ENCODE assay signal across 10 mouse cellular contexts in genomic region chr10:61285271-61285670, GRCm38 (mm10). TPM values are rescaled to one million over a fixed set of nuclear protein-coding genes. Genes with fewer than 3 reads are reported as not detected.
A peak's percentile ranks its signal among the peaks of the same experiment; 100 is the strongest.
DNase-seq lines count a peak whose midpoint lies in the region; ATAC-seq and TF ChIP-seq lines count a peak whose summit lies in the region.
"Had no signal": no experiment of that assay in that cellular context is flagged by ENCODE, and none has a peak within 500 bp of the region (broad histone marks: within the 10 kb centered on the region; RNA-seq: fewer than 3 reads in every experiment).

No protein-coding gene starts in this region.

- TF ChIP-seq CTCF in liver, adult 2 months (IDR thresholded peaks at IDR 0.05; ENCODE audit: low read depth, low read length), result no peak
- TF ChIP-seq CTCF in liver, postnatal 0 days (IDR thresholded peaks at IDR 0.05; ENCODE audit: low read depth), result no peak

- no peaks in the 10 kb centered on the region for H3K27me3 ChIP-seq in liver, adult 2 months (ENCODE audit: control insufficient read depth, insufficient read depth, low read length)
- H3K27me3 ChIP-seq in liver, postnatal 0 days (ENCODE audit: insufficient read depth, low read length), result no peaks in the 10 kb centered on the region
- no peaks in the 10 kb centered on the region for H3K27me3 ChIP-seq in forebrain, embryonic 16.5 days (replicated peaks; ENCODE audit: control insufficient read depth, insufficient read depth, low read length)
- no peaks in the 10 kb centered on the region for H3K27me3 ChIP-seq in hindbrain, embryonic 12.5 days
- H3K27me3 ChIP-seq: forebrain, embryonic 13.5 days had no signal

- DNase-seq in liver, adult 2 months (ENCODE audit: extremely low read depth, low read depth, low spot score), result no peak
- DNase-seq in liver, postnatal 0 days, result no peak
- DNase-seq in cerebellum, postnatal 10 days, result peak; percentile 85 to 89
- DNase-seq in kidney, adult 11 months, result peak; percentile 45
- peak; percentile 90 for DNase-seq in skeletal muscle tissue, adult 2 months (ENCODE audit: low read depth, low spot score)
- no peak for DNase-seq in retina, embryonic 14.5 days (ENCODE audit: low spot score)

- no peaks in the 10 kb centered on the region for H3K79me2 ChIP-seq in liver, adult 2 months (ENCODE audit: control insufficient read depth, insufficient read depth, low read length)

- no peak overlapping the region for H3K9ac ChIP-seq in liver, adult 2 months (ENCODE audit: low read depth, low read length)
- no peak overlapping the region for H3K9ac ChIP-seq in liver, postnatal 0 days (replicated peaks)
- no peak overlapping the region for H3K9ac ChIP-seq in forebrain, embryonic 16.5 days (replicated peaks; ENCODE audit: low read depth, low read length)
- no peak overlapping the region for H3K9ac ChIP-seq in hindbrain, embryonic 12.5 days
- H3K9ac ChIP-seq: forebrain, embryonic 13.5 days had no signal

- no peak for TF ChIP-seq EP300 in liver, postnatal 0 days (IDR thresholded peaks at IDR 0.05; ENCODE audit: low read depth)

- no peak for TF ChIP-seq POLR2A in liver, adult 2 months (IDR thresholded peaks at IDR 0.05; ENCODE audit: extremely low read depth, insufficient read depth, low read length)

- H3K9me3 ChIP-seq in liver, postnatal 0 days (ENCODE audit: low read length), result no peaks in the 10 kb centered on the region
- no peaks in the 10 kb centered on the region for H3K9me3 ChIP-seq in forebrain, embryonic 16.5 days (ENCODE audit: control insufficient read depth, low read length)
- H3K9me3 ChIP-seq in hindbrain, embryonic 12.5 days (replicated peaks), result no peaks in the 10 kb centered on the region
- H3K9me3 ChIP-seq: forebrain, embryonic 13.5 days had no signal

- H3K36me3 ChIP-seq in liver, adult 2 months (ENCODE audit: control insufficient read depth, insufficient read depth, low read length), result no peaks in the 10 kb centered on the region
- no peaks in the 10 kb centered on the region for H3K36me3 ChIP-seq in liver, postnatal 0 days (replicated peaks; ENCODE audit: insufficient read depth, low read length)
- H3K36me3 ChIP-seq in forebrain, embryonic 16.5 days (ENCODE audit: control insufficient read depth, insufficient read depth), result no peaks in the 10 kb centered on the region
- H3K36me3 ChIP-seq in hindbrain, embryonic 12.5 days, result no peaks in the 10 kb centered on the region

- no peak for ATAC-seq in liver, postnatal 0 days
- no peak for ATAC-seq in forebrain, embryonic 16.5 days
- no peak for ATAC-seq in hindbrain, embryonic 12.5 days (ENCODE audit: low FRiP score)
- ATAC-seq: forebrain, embryonic 13.5 days had no signal

- no peak overlapping the region for H3K4me3 ChIP-seq in liver, adult 2 months (ENCODE audit: insufficient read depth, low read depth, low read length)
- no peak overlapping the region for H3K4me3 ChIP-seq in liver, postnatal 0 days (ENCODE audit: low read depth, low read length)
- H3K4me3 ChIP-seq in forebrain, embryonic 16.5 days (replicated peaks; ENCODE audit: low read length), result no peak overlapping the region
- no peak overlapping the region for H3K4me3 ChIP-seq in hindbrain, embryonic 12.5 days
- H3K4me3 ChIP-seq: forebrain, embryonic 13.5 days had no signal

- WGBS in liver, adult 2 months, result 69% methylated on average over 11 of the region's 11 CpGs
- WGBS in liver, postnatal 0 days (ENCODE audit: insufficient replicate concordance), result 67% methylated on average over 11 of the region's 11 CpGs
- 79% methylated on average over 11 of the region's 11 CpGs for WGBS in forebrain, embryonic 16.5 days
- 85% methylated on average over 11 of the region's 11 CpGs for WGBS in hindbrain, embryonic 12.5 days

- H3K4me1 ChIP-seq in liver, adult 2 months (ENCODE audit: control insufficient read depth, insufficient read depth, low read length), result peaks cover 6% of the 10 kb centered on the region; the same call in 1 of the 2 replicates
- H3K4me1 ChIP-seq in liver, postnatal 0 days (ENCODE audit: insufficient read depth), result no peaks in the 10 kb centered on the region
- no peaks in the 10 kb centered on the region for H3K4me1 ChIP-seq in forebrain, embryonic 16.5 days (replicated peaks; ENCODE audit: control insufficient read depth, insufficient read depth, low read length)
- no peaks in the 10 kb centered on the region for H3K4me1 ChIP-seq in hindbrain, embryonic 12.5 days
- H3K4me1 ChIP-seq: forebrain, embryonic 13.5 days had no signal

- 0 out of 2 replicates have a peak overlapping the region, but pooled peaks have one; percentile 11 for H3K27ac ChIP-seq in liver, adult 2 months (replicated peaks; ENCODE audit: insufficient read depth, low read depth, low read length)
- no peak overlapping the region for H3K27ac ChIP-seq in liver, postnatal 0 days (ENCODE audit: low read depth)
- no peak overlapping the region for H3K27ac ChIP-seq in forebrain, embryonic 16.5 days (ENCODE audit: low read length)
- H3K27ac ChIP-seq in hindbrain, embryonic 12.5 days, result no peak overlapping the region
- H3K27ac ChIP-seq: forebrain, embryonic 13.5 days had no signal

- no peak overlapping the region for H3K4me2 ChIP-seq in liver, postnatal 0 days (ENCODE audit: low read depth, low read length)
- no peak overlapping the region for H3K4me2 ChIP-seq in forebrain, embryonic 16.5 days (ENCODE audit: low read length)
- no peak overlapping the region for H3K4me2 ChIP-seq in hindbrain, embryonic 12.5 days (replicated peaks)
- H3K4me2 ChIP-seq: forebrain, embryonic 13.5 days had no signal

RNA-seq across cellular contexts. Expression of gene Adamts14, which starts 12.0 kb away (rescaled TPM):
- total RNA-seq in liver, adult 2 months (2014; rRNA removed), result 0.55 and 0.60 TPM in 2 replicates
- polyA plus RNA-seq in liver, adult 2 months (2012; rRNA removed), result 0.61 and 0.73 TPM in 2 replicates
- polyA plus RNA-seq in liver, postnatal 0 days (2015; fragmentation: Nextera tagmentation; extraction: Ambion mirVana), result 0.39 and 0.46 TPM in 2 replicates
- polyA plus RNA-seq in forebrain, embryonic 16.5 days (2015; fragmentation: Nextera tagmentation; extraction: Ambion mirVana), result 0.10 and 0.27 TPM in 2 replicates
- polyA plus RNA-seq in hindbrain, embryonic 12.5 days (2016; fragmentation: Nextera tagmentation; extraction: Ambion mirVana), result 0.72 and 0.85 TPM in 2 replicates
- total RNA-seq: MEL had no signal

RNA-seq across cellular contexts. Expression of gene Prf1, which starts 12.4 kb away (rescaled TPM):
- total RNA-seq in liver, adult 2 months (2014; rRNA removed), result 0.27 and 0.28 TPM in 2 replicates
- polyA plus RNA-seq in liver, adult 2 months (2012; rRNA removed), result 0.18 and 0.26 TPM in 2 replicates
- 0.13 and 0.21 TPM in 2 replicates for polyA plus RNA-seq in liver, postnatal 0 days (2015; fragmentation: Nextera tagmentation; extraction: Ambion mirVana)
- polyA plus RNA-seq in forebrain, embryonic 16.5 days (2015; fragmentation: Nextera tagmentation; extraction: Ambion mirVana), result not detected in 2 replicates
- polyA plus RNA-seq in hindbrain, embryonic 12.5 days (2016; fragmentation: Nextera tagmentation; extraction: Ambion mirVana), result not detected in 2 replicates
- total RNA-seq: MEL had no signal
- polyA plus RNA-seq: forebrain, embryonic 13.5 days had no signal

Comparison
In these comparisons a context has a peak if more than half of its experiments do, and no peak if none do; other contexts are left out.
1. DNase-seq: peak in cerebellum, postnatal 10 days (2 of 2), kidney, adult 11 months (single experiment) and skeletal muscle tissue, adult 2 months (single experiment); none in liver, adult 2 months (single experiment), liver, postnatal 0 days (single experiment) and retina, embryonic 14.5 days (single experiment).